Mouse (Mus musculus) urinary bladder, postnatal 25 days (tissue): ENCODE measurements around the gene Zfp27.

ENCODE experiments used
- DNase-seq: peaks from one replicate; pipeline ENCODE4 v3.0.0; 2022; ENCODE audit warnings: low spot score

Gene Zfp27

GRCm38 (mm10) chr7:29905966-29906681 is at the start of gene Zfp27:
Gene Zfp27 (minus strand): TSS chr7:29906572.
- DNase-seq: peak; percentile 30

GRCm38 (mm10) chr7:29954731-29955130 is 48.4 kb upstream of the Zfp27 start:
- DNase-seq: peak; percentile 25

GRCm38 (mm10) chr7:29953513-29954401 is 47.4 kb upstream of the Zfp27 start, which contains the start of gene Zfp74:
Gene Zfp74 (minus strand): TSS chr7:29954089.
- DNase-seq: peak; percentile 65

- DNase-seq: no peak
These were observed 46.7 kb upstream of the Zfp27 start for GRCm38 (mm10) chr7:29953086-29953485.

GRCm38 (mm10) chr7:29944201-29944600 is 37.8 kb upstream of the Zfp27 start:
- no peak for DNase-seq

GRCm38 (mm10) chr7:29943720-29944119 is 37.3 kb upstream of the Zfp27 start:
- DNase-seq: no peak

- DNase-seq: no peak
These were observed 36.4 kb upstream of the Zfp27 start for GRCm38 (mm10) chr7:29942740-29943139.

GRCm38 (mm10) chr7:29941027-29941426 is 34.7 kb upstream of the Zfp27 start:
- no peak for DNase-seq

- no peak for DNase-seq
These were observed 32.5 kb upstream of the Zfp27 start for GRCm38 (mm10) chr7:29938856-29939255.

GRCm38 (mm10) chr7:29922780-29923179 is 16.4 kb upstream of the Zfp27 start:
- no peak for DNase-seq

- no peak for DNase-seq
These were observed 15.2 kb upstream of the Zfp27 start for GRCm38 (mm10) chr7:29921439-29922093.

GRCm38 (mm10) chr7:29918062-29918453 is 11.7 kb upstream of the Zfp27 start:
- DNase-seq: no peak

GRCm38 (mm10) chr7:29917371-29918061 is 11.1 kb upstream of the Zfp27 start:
- no peak for DNase-seq

GRCm38 (mm10) chr7:29912172-29912571 is 5.8 kb upstream of the Zfp27 start:
- no peak for DNase-seq

GRCm38 (mm10) chr7:29910252-29910651 is 3.9 kb upstream of the Zfp27 start:
- DNase-seq: no peak

GRCm38 (mm10) chr7:29908130-29908950 is 2.0 kb upstream of the Zfp27 start, which contains the start of gene Zfp383:
Gene Zfp383 (plus strand): TSS chr7:29908223.
- DNase-seq: peak; percentile 71

GRCm38 (mm10) chr7:29907206-29907605 is 834 bp upstream of the Zfp27 start:
- no peak for DNase-seq

- DNase-seq: no peak
These were observed 298 bp upstream of the Zfp27 start for GRCm38 (mm10) chr7:29906682-29907058.

GRCm38 (mm10) chr7:29904101-29904500 is 2.3 kb downstream of the Zfp27 start:
- no peak for DNase-seq

GRCm38 (mm10) chr7:29898351-29898750 is 8.0 kb downstream of the Zfp27 start:
- no peak for DNase-seq

GRCm38 (mm10) chr7:29892756-29893155 is 13.6 kb downstream of the Zfp27 start:
- no peak for DNase-seq
